Mouse (Mus musculus) intestine, postnatal 0 days (tissue): ENCODE results near the gene Fxr2. TPM values are rescaled to one million over a fixed set of nuclear protein-coding genes. Genes with fewer than 3 reads are reported as not detected.

Experiments used
- ATAC-seq: fragments of 200-750 bp; cut with Nextera tagmentation; 2 replicates; pipeline ENCODE4 v1.8.0; 2017; ENCODE audit warnings: mild to moderate bottlenecking, moderate TSS enrichment, moderate library complexity
- H3K27ac ChIP-seq: fragments of 300-500 bp; sonication (generic); 2 replicates; pipeline ENCODE4 v1.5.1; 2014; ENCODE audit warnings: mild to moderate bottlenecking, low read depth, low read length, moderate library complexity
- H3K27me3 ChIP-seq: fragments of 300-500 bp; sonication (generic); replicated peaks from 2 replicates; pipeline ENCODE4 v1.6.1; 2014; ENCODE audit warnings: low read length, mixed read lengths; ENCODE audit not compliant: control insufficient read depth, insufficient read depth
- H3K36me3 ChIP-seq: fragments of 300-500 bp; sonication (generic); 2 replicates; pipeline ENCODE4 v1.6.1; 2014; ENCODE audit warnings: mild to moderate bottlenecking, moderate library complexity; ENCODE audit not compliant: control insufficient read depth, insufficient read depth
- H3K4me1 ChIP-seq: fragments of 300-500 bp; sonication (generic); replicated peaks from 2 replicates; pipeline ENCODE4 v1.6.1; 2014; ENCODE audit warnings: antibody characterized with exemption, low read length, mixed read lengths; ENCODE audit not compliant: control insufficient read depth, insufficient read depth
- H3K4me2 ChIP-seq: fragments of 300-500 bp; sonication (generic); replicated peaks from 2 replicates; pipeline ENCODE4 v1.6.1; 2014; ENCODE audit warnings: low read depth, mild to moderate bottlenecking, moderate library complexity
- H3K4me3 ChIP-seq: fragments of 300-500 bp; sonication (generic); 2 replicates; pipeline ENCODE4 v1.5.1; 2014; ENCODE audit warnings: low read depth, low read length
- H3K9ac ChIP-seq: fragments of 300-500 bp; sonication (generic); 2 replicates; pipeline ENCODE4 v1.6.1; 2014; ENCODE audit warnings: mild to moderate bottlenecking, low read depth, low read length
- H3K9me3 ChIP-seq: fragments of 300-500 bp; sonication (generic); 2 replicates; pipeline ENCODE4 v1.6.1; 2016; ENCODE audit warnings: mixed run types; ENCODE audit not compliant: control insufficient read depth
- CTCF ChIP-seq: sonication (generic); IDR thresholded peaks from 2 replicates; pipeline ENCODE4 v1.5.1; 2016; ENCODE audit warnings: low read depth, mild to moderate bottlenecking, control low read depth, antibody characterized with exemption, moderate library complexity
- WGBS: fragments of 180-500 bp; shearing (Covaris S2); extraction: QIAGEN DNeasy Blood & Tissue Kit; methylation state at CpG from one replicate; pipeline ENCODE4 v1.1.7; 2014; 5-methylcytosine and 5-hydroxymethylcytosine counted together
- polyA plus RNA-seq: library from polyadenylated mRNA; unstranded; fragments of >200 nt; fragmentation: Nextera tagmentation; extraction: Ambion mirVana; gene quantifications from 2 replicates; pipeline ENCODE4 v1.2.1, GENCODE M21; 2015

The Fxr2 gene
- polyA plus RNA-seq, 1 experiment from 2014 or later = 9.8 TPM

GRCm38 (mm10) chr11:69665457-69665960 is 32.7 kb downstream of the Fxr2 start:
- Histone ChIP-seq H3K4me1 (0 out of 2 replicates have a peak, but pooled peaks cover 8% of the 10 kb centered on the region), H3K4me3 (no peak overlapping the region), H3K4me2 (no peak overlapping the region), H3K9me3 (no peaks in the 10 kb centered on the region), H3K9ac (no peak overlapping the region), H3K36me3 (peaks cover 62% of the 10 kb centered on the region), H3K27ac (peak overlapping the region; percentile 41), H3K27me3 (no peaks in the 10 kb centered on the region)
- no peak for ATAC-seq
- WGBS = 69% methylated on average over 9 of the region's 9 CpGs
- no peak for TF ChIP-seq CTCF

GRCm38 (mm10) chr11:69665961-69666664 is 33.3 kb downstream of the Fxr2 start, which contains the start of gene Cd68:
Gene Cd68, minus strand, starts transcription at chr11:69666153.
- H3K9me3 ChIP-seq = no peaks in the 10 kb centered on the region
- H3K4me3 ChIP-seq = no peak within 1 kb of the TSS
- peak within 1 kb of the TSS; percentile 41 for H3K27ac ChIP-seq
- 0 out of 2 replicates have a peak, but pooled peaks cover 8% of the 10 kb centered on the region for H3K4me1 ChIP-seq
- H3K27me3 ChIP-seq = no peaks in the 10 kb centered on the region
- no peak within 1 kb of the TSS for H3K9ac ChIP-seq
- ATAC-seq = peak; percentile 12
- no peak for TF ChIP-seq CTCF
- H3K36me3 ChIP-seq = peaks cover 62% of the 10 kb centered on the region
- 21% methylated on average over 7 of the region's 7 CpGs for WGBS
- no peak within 1 kb of the TSS for H3K4me2 ChIP-seq

- TF ChIP-seq CTCF = no peak
- Histone ChIP-seq H3K27me3 (no peaks in the 10 kb centered on the region), H3K36me3 (peaks cover 62% of the 10 kb centered on the region), H3K4me2 (no peak overlapping the region), H3K27ac (no peak overlapping the region), H3K4me1 (0 out of 2 replicates have a peak, but pooled peaks cover 8% of the 10 kb centered on the region), H3K9ac (no peak overlapping the region), H3K4me3 (no peak overlapping the region), H3K9me3 (no peaks in the 10 kb centered on the region)
- 77% methylated on average over 3 of the region's 3 CpGs for WGBS
- no peak for ATAC-seq
Observed at GRCm38 (mm10) chr11:69666665-69667005, 33.8 kb downstream of the Fxr2 start.

- peak overlapping the region; percentile 99 for H3K4me3 ChIP-seq
- TF ChIP-seq CTCF = peak; percentile 42
- ATAC-seq = peak; percentile 71
- no peaks in the 10 kb centered on the region for H3K27me3 ChIP-seq
- peak overlapping the region; percentile 99 for H3K9ac ChIP-seq
- peaks cover 69% of the 10 kb centered on the region for H3K36me3 ChIP-seq
- peak overlapping the region; percentile 73 for H3K4me2 ChIP-seq
- WGBS = under 1% methylated on average over 60 of the region's 61 CpGs
- no peaks in the 10 kb centered on the region for H3K9me3 ChIP-seq
- peak overlapping the region; percentile 99 for H3K27ac ChIP-seq
- peaks cover 4% of the 10 kb centered on the region; the same call in 1 of the 2 replicates for H3K4me1 ChIP-seq
Observed at GRCm38 (mm10) chr11:69670786-69671725, 38.3 kb downstream of the Fxr2 start.

GRCm38 (mm10) chr11:69671726-69672124 is 38.9 kb downstream of the Fxr2 start:
- peak overlapping the region; percentile 99 for H3K9ac ChIP-seq
- H3K4me3 ChIP-seq = peak overlapping the region; percentile 99
- H3K4me1 ChIP-seq = peaks cover 4% of the 10 kb centered on the region; the same call in 1 of the 2 replicates
- H3K36me3 ChIP-seq = peaks cover 70% of the 10 kb centered on the region
- no peak for TF ChIP-seq CTCF
- ATAC-seq = peak; percentile 7; the same call in 1 of the 2 replicates
- H3K9me3 ChIP-seq = no peaks in the 10 kb centered on the region
- peak overlapping the region; percentile 73 for H3K4me2 ChIP-seq
- H3K27me3 ChIP-seq = no peaks in the 10 kb centered on the region
- under 1% methylated on average over 43 of the region's 43 CpGs for WGBS
- H3K27ac ChIP-seq = peak overlapping the region; percentile 99

GRCm38 (mm10) chr11:69672211-69672706 is 39.5 kb downstream of the Fxr2 start, which contains the start of gene Eif4a1:
Gene Eif4a1, minus strand, starts transcription at chr11:69672423.
- no peak for TF ChIP-seq CTCF
- peak within 1 kb of the TSS; percentile 73 for H3K4me2 ChIP-seq
- peak; percentile 95 for ATAC-seq
- peaks cover 72% of the 10 kb centered on the region for H3K36me3 ChIP-seq
- no peaks in the 10 kb centered on the region for H3K9me3 ChIP-seq
- H3K4me3 ChIP-seq = peak within 1 kb of the TSS; percentile 99
- peak within 1 kb of the TSS; percentile 99 for H3K9ac ChIP-seq
- H3K4me1 ChIP-seq = peaks cover 4% of the 10 kb centered on the region; the same call in 1 of the 2 replicates
- H3K27me3 ChIP-seq = no peaks in the 10 kb centered on the region
- under 1% methylated on average over 36 of the region's 36 CpGs for WGBS
- peak within 1 kb of the TSS; percentile 99 for H3K27ac ChIP-seq
